Mouse (Mus musculus) erythroblast, embryonic 14.5 days (primary cell): ENCODE results near the gene Ppm1f.

ENCODE experiments used
- GATA1 ChIP-seq: IDR thresholded peaks from 2 replicates; pipeline ENCODE4 v1.6.1; 2012; ENCODE audit warnings: low read length, inconsistent platforms, mixed read lengths
- TAL1 ChIP-seq: IDR thresholded peaks from 3 replicates; pipeline ENCODE4 v1.6.1; 2012; ENCODE audit warnings: low read length, inconsistent platforms, mixed read lengths

GRCm38 (mm10) chr16:16959907-16960306 is 63.6 kb downstream of the Ppm1f start:
- TF ChIP-seq TAL1 (no peak), GATA1 (no peak)
